Mouse (Mus musculus) lung, adult 10 weeks (tissue): ENCODE measurements around the gene Ginm1. TPM values are rescaled to one million over a fixed set of nuclear protein-coding genes. Genes with fewer than 3 reads are reported as not detected.

Experiments
- polyA plus RNA-seq: library from polyadenylated mRNA; stranded (reverse); fragments of 350-450 nt; fragmentation: Illumina TruSeq; extraction: RNeasy Lipid Tissue Mini Kit (QIAGEN cat#74804); gene quantifications from one replicate; pipeline ENCODE4 v1.2.3, GENCODE M21; 2014; ENCODE audit warnings: low read depth, low replicate concordance; ENCODE audit not compliant: insufficient read depth

The Ginm1 gene
- 77.0 TPM for polyA plus RNA-seq

GRCm38 (mm10) chr10:7792751-7793385, at the start of gene Ginm1, which contains the start of gene Ppil4:
TSS of gene Ginm1 (minus strand) at chr10:7792824.
TSS of gene Ppil4 (plus strand) at chr10:7792891.

GRCm38 (mm10) chr10:7832171-7832676, 39.6 kb upstream of the Ginm1 start, which contains the start of gene Zc3h12d:
TSS of gene Zc3h12d (plus strand) at chr10:7832470.

GRCm38 (mm10) chr10:7725751-7726500, 66.7 kb downstream of the Ginm1 start, which contains the start of gene Katna1:
TSS of gene Katna1 (plus strand) at chr10:7726000.

Other genes with a start within 250 kb of the Ginm1 start
- gene Lrp11, start 203.0 kb downstream of the Ginm1 start, polyA plus RNA-seq = 1.9 TPM
- 7.4 TPM for gene Nup43, start 125.3 kb downstream of the Ginm1 start, polyA plus RNA-seq
- 50.9 TPM for gene Pcmt1, start 111.7 kb downstream of the Ginm1 start, polyA plus RNA-seq
- 7.0 TPM for gene Lats1, start 111.6 kb downstream of the Ginm1 start, polyA plus RNA-seq
- gene Katna1, start 66.8 kb downstream of the Ginm1 start, polyA plus RNA-seq = 25.0 TPM
- 13.0 TPM for gene Ppil4, start 67 bp upstream of the Ginm1 start, polyA plus RNA-seq
- gene Zc3h12d, start 39.6 kb upstream of the Ginm1 start, polyA plus RNA-seq = 1.1 TPM
- 26.6 TPM for gene Tab2, start 163.4 kb upstream of the Ginm1 start, polyA plus RNA-seq